Mouse (Mus musculus): ENCODE data around the gene Ppm1g.

Gene Ppm1g

DNA sequence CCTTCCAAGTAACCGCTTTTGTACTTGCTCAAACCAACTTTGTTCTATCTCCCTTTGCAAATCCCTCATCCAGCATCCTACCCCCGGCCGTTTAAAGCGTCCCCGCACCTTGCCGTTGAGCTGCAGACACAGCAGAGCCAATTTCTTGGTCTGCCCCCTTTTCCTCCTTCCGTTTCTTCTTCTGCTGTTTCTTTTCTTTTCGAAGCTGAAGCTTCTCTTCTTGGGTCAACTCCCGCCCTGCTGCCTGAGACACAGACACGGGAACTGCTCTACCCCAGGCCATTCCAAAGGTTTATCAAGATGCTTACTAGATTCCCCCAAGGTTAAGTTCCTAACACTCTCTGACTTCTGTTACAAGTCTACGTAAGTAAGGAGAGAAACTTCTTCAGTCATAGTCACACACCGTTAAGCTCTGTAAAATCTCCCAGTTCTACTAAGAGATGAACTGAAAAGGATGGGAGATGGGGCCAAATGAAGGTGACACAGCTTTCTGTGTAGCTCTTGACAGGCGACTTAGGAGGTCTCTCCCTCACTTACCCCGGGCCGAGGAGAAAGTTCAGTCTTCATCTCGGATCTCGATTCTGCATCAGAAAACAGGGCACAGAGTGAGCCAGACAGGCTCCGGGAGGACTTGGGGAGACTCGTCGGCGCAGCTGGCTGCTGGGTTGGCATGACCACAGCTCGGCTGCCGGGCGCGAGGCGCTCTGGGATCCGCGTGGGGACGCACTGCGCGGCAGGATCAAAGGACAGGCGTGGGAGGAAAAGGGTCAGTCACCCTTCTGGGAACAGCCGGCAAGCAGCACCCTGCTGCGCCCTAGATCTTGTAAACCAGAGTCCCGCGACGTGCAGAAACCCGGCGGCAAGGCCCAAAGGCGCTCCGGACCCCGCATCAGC is 28.2 kb downstream of the Ppm1g start:
- peak; percentile 79 for DNase-seq (ENCODE audit: low read depth, low spot score)

DNA sequence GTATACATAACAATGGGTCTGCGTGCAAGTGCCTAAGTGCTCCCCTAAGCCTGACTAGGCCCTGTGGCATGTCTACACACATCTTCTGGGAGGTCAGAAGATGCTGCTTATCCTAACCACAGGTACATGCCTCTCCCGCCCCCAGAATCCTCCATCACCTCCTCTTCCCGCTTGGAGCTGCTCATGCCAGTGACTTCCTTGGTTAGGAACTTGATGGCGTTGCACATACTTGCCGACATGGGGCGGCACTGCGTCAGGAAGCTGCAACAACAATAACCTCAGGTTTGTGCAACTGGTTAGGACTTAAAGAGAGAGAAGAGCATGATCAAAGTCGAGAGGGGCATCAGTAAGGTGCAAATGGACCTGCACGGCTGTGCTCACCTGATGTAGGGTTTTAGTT is 30.3 kb downstream of the Ppm1g start:
- no peak for DNase-seq (ENCODE audit: low read depth, low spot score)

DNA sequence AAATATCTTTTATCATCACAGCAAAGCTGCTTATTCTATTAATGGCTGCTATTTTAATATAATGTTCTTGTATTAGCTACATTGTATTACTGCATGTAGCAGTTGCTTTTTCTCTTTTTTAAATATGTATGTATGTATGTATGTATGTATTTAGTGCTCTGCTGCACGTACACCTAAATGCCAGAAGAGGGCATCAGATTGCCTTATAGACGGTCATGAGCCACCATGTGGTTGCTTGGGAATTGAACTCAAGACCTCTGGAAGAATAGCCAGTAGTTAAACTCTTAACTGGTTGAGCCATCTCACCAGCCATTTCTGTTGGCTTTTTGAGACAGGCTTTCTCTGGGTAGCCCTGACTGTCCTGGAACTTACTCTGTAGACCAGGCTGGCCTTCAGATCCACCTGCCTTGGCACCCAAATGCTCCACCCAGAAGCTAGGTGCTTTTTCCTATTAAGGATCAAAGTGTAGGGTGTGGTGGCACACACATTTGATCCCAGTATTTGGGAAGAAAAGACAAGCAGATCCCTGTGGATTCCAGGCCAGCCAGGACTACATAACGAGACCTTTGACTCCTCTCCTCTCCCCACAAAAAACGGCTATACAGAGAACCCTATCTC is 32.2 kb downstream of the Ppm1g start:
- no peak for DNase-seq (ENCODE audit: low read depth, low spot score)

DNA sequence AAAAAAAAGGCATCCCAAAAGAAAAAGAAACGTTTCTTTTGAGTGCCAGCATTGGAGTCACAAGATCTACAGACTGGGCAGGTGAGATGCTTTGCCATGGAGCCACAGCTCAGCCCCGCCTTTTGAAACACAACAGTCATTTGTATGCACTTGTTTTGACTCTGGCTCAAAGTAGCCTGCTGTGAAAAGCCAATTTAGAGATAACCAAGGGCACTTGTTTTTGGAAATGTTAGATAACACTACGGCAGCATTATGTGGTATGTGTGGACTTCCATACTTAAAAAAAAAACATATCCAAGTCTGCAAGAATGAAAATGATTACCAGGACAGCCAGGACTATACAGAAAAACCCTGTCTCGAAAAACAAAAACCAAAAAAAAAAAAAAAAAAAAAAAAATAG is 36.8 kb downstream of the Ppm1g start:
- no peak for DNase-seq (ENCODE audit: low read depth, low spot score)

DNA sequence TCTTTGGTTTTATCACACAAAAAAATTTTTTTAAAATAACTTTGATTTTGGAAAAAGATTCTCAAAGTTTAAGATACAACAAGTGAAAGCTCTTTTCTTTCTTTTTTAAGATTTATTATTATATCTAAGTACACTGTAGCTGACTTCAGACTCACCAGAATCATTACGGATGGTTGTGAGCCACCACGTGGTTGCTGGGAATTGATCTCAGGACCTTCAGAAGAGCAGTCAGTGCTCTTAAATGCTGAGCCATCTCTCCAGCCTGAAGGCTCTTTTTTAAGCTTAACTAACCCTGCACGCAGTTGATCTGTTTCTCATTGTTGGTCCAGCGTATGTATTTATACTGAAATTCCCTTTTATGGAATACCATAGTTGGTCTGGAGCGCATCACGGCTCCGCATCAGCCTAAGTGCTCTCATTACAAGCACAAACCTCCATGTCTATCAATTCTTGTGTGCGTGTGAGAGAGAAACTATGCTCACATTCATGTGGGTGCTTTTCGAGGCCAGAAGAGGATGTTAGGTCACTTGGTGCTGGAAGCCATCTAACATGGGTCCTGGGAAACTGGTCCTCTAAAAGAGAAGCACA is 39.2 kb downstream of the Ppm1g start:
- no peak for DNase-seq (ENCODE audit: low read depth, low spot score)

DNA sequence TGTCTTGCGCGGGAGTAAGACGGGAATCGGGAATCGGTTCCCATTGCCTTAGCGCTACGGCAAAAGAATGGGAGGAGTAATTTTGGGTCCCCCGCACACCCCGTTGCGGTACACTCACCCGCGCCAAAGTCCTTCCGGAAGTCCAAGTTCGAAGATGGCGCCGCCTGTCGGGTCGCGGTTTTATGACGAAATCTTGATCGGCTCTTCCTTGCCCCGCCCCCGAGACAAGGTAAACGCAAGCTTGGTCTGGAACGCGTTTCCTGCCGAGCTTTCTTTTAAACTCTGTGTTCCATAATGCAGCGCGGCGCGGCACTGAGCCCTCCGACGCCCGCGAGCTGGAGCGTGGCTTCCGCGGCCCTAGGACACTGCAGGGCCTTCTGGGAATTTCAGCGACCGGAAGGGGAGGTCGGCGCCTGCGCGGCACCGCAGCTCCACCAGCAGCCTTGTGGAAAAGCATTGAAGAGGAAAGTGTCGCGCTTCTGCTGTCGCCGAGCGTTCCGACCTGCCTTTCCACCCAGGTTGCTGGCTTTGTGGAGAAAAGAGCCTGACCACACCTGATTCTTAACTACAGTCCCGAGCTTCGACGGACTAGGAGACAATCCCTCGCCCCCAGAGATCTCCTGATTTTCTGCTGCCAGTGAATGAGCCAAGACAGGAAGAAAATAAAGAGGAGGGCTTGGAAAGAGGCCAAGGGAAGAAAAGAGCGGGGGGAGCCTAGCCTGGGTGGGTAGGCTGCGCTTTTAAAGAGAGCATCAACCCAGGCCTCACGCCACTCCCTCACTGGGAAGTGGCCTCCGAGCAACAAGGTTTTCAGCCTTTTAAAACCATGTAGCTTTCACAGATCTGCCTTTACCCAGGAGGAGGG is 40.5 kb downstream of the Ppm1g start, which contains the start of the genes Gm29609 and Gtf3c2:
Gene Gm29609, minus strand, starts transcription at position 146 of the 865 bp plus-strand sequence.
Gene Gtf3c2, minus strand, starts transcription at position 379 of the 865 bp plus-strand sequence.
- DNase-seq (ENCODE audit: low read depth, low spot score), result peak; percentile 94

DNA sequence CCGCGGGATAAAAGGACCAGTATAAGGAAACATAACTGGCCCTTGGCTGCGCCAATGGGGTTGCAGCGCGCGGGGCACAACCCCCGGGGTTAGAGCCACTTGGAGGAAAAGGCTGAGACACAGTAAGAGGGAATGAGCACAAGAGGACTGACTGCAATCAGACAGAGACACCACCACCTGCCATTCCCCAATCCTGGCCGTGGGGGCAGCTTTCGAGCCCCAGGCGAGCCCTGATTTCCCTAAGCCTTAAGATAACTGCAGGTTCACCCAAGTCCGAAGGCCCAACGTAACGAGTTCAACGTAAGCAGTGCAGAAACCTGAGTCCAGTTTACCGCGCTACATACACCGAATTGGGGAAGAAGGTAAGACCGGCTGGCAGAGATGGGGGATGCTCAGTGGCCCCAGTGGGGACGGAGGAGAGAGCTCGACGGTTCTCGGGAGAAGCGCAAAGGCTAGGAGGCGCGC is 41.2 kb downstream of the Ppm1g start:
- DNase-seq (ENCODE audit: low read depth, low spot score), result no peak

DNA sequence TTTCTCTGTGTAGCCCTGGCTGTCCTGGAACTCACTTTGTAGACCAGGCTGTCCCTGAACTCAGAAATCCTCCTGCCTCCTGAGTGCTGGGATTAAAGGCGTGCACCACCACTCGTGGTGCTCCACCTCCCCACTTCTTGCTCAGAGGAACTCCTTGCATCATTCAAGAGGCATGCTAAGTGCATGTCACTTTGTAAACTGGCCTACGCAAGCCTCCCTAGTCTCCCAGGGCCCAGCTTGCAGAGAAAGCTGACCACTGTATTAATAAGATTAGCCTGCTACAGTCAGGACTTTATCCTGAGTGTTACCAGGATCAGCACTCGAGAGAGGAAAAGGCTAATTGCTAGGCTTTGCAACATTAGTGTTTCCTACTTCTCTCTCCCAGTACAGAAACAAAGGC is 51.9 kb downstream of the Ppm1g start:
- DNase-seq (ENCODE audit: low read depth, low spot score), result no peak

DNA sequence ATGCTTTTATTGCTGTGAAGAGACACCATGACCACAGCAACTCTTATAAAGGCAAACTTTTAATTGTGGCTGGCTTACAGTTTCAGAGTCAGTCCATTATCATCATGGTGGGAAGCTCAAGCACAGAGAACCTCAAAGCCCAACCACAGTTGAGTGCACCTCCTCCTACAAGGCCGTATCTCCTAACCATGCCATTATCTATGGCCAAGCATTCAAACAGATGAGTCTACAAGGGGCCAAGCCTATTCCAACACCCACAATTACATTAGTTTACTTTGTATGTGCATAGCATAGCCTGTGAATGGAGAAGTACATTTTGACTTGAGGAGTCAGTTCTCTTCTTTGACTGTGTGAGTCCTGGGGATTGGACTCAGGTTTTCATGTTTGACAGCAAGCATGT is 55.6 kb downstream of the Ppm1g start:
- no peak for DNase-seq (ENCODE audit: low read depth, low spot score)

DNA sequence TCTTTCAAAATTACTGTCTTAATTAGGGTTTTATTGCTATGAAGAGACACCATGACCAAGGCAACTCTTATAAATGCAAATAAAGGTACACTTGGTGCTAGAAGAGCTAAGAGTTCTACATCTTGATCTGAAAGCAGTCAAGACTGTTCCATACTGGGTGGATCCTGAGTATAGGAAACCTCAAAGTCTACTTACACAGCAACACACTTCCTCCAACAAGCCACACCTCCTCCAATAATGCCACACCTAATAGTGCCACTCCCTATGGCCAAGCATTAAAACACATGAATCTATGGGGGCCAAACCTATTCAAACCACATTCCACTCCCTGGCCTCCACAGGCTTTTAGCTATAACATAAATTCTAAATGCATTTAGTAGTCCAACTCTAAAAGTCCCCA is 58.0 kb downstream of the Ppm1g start:
- no peak for DNase-seq (ENCODE audit: low read depth, low spot score)

DNA sequence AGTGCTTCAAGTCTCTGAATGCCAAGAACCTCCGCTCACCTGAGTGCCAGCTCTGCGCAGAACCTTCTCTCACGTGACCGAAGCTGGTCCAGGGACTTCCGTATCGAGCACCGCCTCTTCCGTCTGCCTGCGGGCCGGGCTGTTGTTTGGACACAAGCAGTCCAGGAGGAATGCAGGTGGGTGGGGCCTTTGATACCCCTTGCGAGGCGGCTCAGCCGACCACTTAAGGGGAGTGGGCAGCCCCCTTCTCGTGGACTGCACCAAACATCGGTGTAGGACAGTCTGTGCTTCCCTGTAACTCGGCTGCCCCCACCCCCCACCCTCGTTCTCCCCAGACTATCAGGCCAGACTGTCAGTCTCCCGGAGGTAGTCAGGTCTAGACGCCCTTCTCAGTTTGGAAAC is 66.3 kb downstream of the Ppm1g start, which contains the start of gene Mpv17:
Gene Mpv17, minus strand, starts transcription at position 100 of the 402 bp plus-strand sequence.
- DNase-seq (ENCODE audit: low read depth, low spot score), result peak; percentile 89

DNA sequence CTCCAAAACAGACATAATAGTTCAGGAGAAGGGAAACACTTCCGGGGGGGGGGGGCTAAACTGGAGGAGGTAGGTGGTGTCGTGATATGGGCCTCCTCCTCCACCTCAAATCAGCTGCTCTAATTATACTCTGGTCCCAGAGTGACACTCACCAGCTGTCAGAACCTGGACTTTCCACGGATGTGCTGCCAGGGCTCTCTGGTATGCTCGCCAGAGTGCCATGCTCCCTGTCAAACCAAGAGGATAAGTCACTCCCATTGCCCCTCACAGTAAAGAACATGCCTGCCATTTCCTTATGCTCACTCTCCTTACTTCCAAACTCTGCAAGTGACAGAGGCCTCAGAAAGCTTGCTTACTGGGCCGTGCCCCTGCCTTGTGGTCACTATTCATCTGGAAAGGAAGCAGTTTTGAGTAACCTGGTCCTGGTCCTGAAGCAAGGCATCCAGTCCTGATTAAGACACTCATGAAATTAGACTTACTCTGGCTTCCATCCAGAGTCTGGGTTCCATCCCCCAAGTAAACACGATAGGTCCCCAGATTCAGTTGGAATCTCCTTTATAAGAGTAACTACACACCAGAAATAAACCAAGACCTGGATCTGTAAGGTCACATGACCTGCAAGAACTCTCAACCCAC is 66.9 kb downstream of the Ppm1g start:
- peak; percentile 58 for DNase-seq (ENCODE audit: low read depth, low spot score)
